Mouse (Mus musculus) cerebellum, postnatal 25 days (tissue): ENCODE data around the gene Esrra.

Source experiments
- DNase-seq, 2 experiments: peaks; one replicate each; pipeline ENCODE4 v3.0.0; 2021; ENCODE audit warnings: mixed read lengths in 2 of 2

The Esrra gene

DNA sequence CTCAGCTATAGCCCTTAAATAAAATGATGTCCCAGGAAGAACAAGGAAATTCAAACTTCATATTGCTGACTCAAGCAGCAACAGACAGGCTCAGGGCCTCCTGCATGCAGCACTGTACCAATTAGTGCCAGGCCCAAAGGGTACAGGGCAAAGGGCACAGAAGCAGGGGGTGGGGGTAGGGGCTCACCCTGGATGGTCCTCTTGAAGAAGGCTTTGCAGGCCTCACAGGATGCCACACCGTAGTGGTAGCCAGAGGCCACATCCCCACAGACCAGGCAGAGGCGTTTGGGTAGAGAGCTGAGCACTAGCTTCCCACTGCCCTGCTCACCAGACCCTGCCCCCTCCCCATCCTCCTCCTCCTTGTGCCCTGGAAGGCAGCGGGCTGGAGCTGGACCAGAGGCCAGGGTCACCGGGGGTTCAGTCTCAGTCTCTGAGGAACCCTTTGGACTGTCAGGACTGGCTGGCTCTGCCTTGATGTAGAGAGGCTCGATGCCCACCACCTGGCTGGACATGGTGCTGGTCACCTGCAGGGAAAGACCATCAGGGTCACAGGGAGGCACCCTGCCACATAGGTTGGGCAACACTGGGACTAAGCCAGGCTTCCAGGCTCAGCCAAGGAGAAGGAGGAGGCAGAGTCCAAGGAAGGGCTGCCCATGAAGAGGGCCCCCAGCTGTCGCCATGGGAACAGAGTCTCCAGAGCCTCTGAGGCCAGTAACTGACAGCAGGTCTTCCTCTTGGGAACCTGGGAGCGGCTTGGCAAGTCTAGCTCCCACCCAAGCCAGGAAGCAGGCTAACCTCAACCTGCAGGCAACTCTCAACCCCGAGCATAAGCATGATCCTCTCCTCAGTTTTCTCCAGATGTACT lies 1.5 kb downstream of the Esrra start:
- DNase-seq, result peak; percentile 48 to 64

DNA sequence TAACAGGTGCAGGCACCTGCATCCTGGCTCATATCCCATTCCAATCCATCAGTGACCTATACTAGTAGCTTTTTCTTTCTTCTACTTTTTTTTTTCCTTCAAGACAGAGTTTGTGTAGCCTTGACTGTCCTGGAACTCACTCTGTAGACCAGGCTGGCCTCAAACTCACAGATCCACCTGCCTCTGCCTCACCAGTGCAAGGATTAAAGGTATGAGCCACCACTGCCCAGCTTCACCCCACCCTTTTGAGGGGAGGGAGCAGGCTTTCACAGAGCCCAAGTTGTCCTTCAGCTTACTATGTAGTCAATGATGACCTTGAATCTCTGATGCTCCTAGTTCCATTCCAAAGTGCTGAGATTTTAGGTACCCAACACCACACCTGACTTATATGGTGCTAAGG lies 2.2 kb downstream of the Esrra start:
- DNase-seq, result no peak

DNA sequence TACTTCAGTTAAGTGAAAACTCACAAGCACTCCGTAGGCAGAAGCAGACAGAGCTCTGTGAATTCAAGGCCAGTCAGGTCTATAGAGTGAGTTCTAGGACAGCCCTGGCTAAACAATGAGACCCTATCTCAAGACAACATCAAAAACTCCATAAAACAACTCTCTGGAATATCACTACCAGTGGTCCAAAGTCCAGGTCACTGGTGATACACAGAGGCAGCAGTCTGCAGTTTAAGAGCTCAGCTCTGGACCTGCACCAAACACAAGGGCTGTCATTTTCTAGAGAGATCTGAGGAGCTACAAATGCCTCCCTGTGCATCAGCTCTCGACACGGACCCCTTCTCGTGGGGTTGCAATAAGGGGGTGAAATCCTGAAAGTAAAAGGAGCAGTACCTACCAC lies 3.3 kb downstream of the Esrra start:
- DNase-seq, result no peak

DNA sequence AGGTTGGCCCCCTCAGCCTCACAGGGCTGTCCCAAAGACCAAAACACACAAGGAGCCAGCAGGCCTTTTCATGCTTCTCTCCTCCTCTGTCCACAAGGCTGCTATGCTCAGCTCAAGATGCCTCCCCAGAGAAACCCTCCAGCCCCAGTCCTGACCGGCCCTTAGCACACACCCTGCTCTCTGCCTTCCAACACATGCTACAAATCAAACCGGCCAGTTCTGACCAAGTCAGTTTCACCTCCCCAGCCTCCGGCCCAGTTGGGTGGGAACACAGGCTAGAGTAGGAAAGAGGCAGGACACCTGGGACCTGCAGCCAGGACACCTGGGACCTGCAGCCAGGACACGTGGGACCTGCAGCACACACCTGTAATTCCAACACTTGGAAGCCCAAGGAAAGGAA lies 5.1 kb downstream of the Esrra start:
- no peak for DNase-seq

DNA sequence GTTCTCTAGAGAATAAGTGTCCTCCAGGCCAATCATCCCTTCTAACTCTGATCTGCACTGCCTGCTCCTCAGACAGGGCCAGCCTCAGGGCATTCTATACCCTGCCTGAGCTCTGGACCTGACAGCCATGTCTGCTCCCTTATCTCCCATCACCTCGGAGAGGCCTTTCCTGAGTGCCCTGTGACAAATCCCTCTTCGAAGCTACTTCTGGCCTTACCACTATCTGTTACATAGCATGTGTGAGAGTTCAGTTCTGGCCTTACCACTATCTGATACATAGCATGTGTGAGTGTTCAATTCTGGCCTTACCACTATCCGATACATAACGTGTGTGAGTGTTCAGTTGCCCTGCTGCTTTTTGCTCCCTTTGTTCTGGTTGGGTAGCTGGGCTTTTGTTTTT lies 6.3 kb downstream of the Esrra start:
- DNase-seq, result no peak

DNA sequence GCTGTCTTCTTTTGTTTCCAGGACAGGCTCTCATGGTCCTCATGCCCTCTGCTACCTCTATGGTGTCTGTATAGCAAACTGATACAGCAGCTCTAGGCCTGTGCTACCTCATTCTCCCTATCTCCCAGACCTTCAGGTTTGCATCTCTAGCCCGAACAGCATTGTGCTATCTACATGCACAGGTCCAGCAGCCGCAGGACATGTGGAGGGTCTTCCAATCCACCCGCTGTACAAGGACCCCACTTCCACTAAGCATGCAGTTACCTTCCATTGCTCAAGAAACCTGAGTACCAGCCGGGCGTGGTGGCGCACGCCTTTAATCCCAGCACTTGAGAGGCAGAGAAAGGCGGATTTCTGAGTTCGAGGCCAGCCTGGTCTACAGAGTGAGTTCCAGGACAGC lies 7.1 kb downstream of the Esrra start:
- no peak for DNase-seq

DNA sequence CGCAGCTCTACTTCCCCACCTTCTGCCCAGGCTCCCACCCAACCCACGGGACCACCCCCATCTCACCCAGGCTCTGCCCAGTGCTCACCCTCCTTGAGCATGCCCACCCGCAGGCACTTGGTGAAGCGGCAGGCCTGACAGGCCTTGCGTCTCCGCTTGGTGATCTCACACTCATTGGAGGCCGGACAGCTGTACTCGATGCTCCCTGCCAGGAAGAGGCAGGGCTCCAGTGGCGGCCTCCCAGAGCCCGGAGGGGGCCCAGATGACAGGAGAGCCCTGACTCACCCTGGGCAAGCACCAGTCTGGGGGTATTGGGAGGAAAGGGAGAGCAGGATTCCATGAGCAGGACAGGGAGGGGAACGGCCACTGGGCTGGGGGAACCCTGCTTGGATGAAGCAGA lies 7.6 kb downstream of the Esrra start:
- DNase-seq, result no peak

DNA sequence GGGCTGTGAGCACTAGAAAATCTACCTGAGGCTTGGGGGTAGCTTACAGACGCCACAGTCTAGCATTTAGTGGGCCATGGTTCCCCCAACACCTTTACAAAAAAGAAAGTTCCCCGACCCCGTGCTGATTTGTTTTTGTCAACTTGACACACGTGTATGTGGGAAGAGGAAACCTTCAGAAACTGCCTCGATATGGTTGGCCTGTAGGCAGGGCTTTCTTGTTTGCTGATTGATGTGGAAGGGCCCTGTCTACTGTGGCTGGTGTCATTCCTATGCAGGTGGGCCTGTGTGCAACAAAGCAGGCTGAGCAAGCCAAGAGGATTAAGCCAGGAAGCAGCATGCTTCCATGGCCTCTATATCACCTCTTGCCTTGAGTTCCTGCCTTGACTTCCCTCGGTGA lies 8.6 kb downstream of the Esrra start:
- no peak for DNase-seq

DNA sequence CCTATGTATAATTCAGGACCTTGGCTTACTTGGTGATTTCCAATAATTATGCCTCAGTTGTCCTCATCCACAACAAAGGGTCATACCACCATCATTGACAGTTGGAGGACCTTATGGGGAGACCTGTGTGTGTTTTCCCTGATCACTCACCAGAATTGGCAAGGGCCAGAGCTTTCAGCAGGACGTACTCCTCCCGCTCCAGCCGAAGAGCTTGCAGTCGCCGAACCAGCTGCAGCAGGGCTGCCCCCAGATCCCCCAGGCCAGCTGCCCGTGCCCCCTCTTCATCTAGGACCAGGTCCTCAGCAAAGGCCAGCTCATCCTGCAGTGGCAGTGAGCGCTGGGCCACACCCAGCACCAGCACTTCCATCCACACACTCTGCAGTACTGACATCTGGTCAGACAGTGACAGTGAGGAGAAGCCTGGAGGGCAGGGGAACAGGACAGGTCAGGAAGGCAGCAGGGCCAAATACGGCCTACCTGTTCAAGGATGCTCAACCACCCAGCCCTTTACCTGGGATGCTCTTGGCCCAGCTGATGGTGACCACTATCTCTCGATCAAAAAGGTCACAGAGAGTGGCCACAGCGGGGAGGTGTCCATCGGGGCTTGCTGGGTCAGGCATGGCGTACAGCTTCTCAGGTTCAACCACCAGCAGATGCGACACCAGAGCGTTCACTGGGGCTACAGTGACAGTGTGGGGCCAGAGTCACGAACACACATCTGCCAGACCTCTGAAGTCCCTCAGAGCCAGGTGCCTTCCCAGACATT lies 9.2 kb downstream of the Esrra start:
- no peak for DNase-seq

DNA sequence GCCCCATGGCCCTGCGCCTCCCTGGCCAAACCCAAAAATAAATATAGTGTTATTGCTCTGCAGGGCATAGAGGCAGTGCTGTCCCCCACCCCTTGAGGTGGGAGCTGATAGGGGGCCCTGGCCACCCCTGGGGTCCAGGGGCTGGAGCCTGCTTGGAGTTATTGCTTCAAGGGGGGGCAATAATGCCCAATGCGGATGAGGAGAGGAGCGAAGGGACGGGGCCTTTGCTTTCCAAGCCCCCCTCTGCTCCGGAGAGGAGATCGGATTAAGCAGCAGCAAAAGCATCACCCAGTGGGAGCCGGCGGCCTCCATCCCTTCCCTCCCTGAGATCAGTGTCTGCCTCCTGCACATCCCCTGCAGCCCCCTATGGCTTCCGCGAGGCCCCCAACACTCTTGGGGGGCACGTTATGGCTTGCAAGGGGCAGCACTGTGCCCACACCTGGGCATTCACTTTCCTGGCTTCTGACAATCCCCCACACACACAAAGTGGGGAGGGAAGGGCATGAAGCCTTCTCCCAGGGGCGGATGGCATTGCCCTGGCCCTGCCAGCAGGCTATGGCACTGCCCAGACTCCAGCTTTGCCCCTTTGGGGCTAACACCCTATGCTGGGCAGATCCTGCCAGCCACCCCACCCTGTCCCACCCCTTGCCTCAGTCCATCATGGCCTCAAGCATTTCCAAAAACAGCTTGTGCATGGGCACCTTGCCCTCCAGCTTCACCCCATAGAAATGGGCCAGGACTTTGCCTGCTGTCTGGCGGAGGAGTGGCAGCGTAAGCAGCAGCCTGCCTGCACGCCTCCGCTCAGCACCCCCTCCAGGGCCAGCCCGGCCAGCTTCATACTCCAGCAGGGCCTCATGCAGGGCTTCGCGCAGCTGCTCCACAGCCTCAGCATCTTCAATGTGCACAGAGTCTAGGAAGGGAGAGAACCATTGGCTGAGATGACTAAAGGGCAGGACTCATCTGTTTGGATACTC lies 10.2 kb downstream of the Esrra start:
- DNase-seq, result peak; percentile 25 to 37

DNA sequence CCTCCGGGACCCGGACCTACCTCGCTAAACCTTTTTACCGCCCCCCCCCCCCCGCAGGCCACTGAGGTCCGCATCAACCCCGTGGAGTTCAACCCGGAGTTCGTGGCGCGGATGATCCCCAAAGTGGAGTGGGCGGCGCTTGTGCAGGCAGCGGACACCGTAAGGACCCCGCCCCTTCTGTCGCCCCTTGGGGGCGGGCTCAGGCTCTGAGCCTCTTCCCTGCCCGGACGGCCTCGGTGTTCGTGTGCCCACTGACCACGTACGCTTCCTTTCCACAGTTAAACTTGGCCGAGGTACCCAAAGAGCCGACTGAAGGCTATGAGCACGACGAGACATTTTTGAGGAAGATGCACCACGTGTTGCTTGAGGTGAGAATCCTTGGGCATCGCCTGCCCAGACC lies 11.3 kb downstream of the Esrra start:
- DNase-seq, result peak in 1 of 2 experiments; percentile 64

DNA sequence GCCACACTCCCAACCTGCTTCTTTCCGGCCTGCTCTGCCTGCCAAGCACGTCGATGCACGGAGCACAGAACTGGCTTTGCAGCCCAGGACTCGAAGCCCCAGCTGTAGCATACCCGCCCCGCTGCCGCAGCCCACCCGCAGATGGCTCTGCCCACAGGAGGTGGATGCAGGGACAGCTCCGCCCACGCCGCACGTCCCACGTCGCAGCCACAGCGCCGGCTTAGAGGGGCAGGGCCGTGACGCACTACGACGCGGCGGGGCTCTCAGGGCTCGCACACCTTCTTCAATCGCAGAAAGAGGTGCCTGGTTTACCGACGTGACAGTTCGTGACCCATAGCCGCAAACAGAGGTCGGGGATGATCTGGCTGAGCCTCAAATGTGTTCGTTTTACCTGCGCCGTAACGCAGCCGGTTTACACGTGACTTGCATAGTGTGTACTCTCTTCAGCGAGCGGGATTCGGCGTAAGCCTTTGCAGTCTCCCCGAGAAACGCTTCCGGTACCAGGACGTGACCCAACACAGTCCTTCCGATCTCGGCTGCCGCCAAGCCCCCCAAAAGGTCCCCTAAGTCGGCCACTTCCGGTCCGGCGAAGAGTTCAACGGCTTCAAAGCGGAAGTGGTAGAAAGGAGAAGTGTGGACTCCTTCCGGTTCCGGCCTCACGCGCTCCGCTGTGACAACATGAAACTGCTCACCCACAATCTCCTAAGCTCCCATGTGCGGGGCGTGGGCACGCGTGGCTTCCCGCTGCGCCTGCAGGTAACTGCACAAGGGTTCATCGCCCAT lies 11.9 kb downstream of the Esrra start, which contains the start of the genes Trmt112 and Prdx5:
Gene Trmt112 (plus strand): TSS at position 192 of the 783 bp plus-strand sequence.
Gene Prdx5 (minus strand): TSS at position 600 of the 783 bp plus-strand sequence.
- peak; percentile 91 to 95 for DNase-seq

DNA sequence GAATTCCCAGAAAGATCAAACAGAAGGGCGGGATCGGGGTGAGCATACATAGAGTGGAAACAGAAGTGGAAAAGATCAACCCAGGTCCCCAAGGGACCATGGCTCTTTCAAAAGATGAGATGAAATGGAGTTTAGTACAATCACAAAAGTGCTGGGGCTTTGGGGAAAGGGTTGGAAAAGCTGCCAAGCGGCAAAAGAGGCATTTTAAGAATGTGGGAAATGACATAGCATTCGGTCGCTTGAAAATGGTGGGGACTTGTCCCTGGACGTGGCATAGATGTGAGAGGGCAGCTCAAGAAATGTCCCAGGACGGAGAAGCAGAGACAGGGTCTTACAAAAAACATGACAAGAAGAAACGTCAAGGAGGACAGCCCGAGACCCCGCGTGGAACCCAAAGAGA lies 12.6 kb downstream of the Esrra start:
- DNase-seq, result no peak

DNA sequence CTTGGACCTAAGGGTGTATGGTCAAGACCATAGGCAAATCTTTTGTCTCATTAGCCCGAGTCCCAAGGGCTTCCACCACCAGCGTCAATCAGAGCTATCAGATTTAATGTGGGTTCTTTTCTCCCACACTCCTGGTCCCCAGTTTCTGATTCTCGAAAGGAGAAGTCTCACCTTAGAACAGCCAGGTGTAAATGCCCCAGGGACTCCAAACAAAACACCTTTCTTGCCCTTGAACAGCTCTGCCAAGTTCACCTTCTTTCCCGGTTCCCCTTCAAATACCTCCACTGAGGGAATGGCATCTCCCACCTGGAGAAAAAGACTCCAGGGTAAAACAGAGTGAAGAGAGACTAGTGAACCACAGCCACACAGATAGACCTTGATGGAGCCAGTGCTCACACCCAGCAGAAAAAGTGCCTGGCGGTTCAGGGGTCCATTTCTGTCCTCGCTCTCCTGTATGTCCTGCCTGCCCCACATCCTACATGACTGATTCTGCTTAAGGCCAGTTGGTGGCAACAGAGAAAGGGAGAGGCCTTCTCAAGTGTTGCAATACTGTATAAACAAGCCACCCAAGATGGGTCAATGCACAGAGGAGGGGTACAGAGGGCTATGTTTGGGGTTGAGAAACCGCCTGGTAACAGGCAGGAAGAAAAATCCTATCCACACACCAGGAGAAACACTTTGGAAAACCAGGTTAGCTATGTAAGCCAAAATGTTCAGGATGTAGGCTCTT lies 13.6 kb downstream of the Esrra start:
- peak; percentile 23 to 25 for DNase-seq

DNA sequence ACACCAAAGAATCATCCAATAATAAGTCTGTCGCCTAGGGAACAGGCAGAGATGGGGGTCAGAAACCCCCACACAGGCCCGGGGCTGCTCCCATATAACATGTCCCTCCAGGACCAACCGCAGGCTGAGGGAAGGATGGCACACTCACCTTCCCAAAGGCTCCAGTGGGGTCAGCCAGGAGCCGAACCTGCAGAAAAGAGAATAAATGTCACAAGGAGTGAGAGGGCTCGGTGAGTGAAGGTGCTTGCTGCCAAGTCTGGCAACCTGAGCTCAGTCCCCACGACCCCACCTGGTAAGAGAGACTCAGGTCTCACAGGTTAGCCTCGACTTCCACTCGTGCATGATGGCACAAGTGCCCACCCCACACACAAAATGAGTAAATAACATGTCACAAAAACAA lies 14.5 kb downstream of the Esrra start:
- peak in 1 of 2 experiments; percentile 15 for DNase-seq

DNA sequence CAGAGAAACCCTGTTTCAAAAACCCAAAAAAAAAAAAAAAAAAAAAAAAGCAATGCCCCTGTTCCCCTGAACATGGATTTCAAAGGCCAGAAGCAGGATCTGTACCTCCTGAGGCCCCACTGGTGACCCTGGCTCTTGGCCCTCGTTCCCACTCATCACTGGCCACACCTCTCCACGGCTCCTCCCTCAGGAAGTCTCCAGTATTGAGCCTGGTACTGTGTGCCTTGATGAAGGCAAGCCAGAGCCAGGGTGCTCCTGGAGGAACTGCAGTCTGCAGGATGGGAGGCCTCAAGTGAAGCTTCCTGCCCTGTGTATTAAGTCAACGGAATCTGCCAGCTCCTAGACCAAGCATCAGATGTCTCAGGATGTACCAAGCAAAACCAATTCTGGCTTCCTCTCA lies 15.4 kb downstream of the Esrra start:
- peak; percentile 15 to 27 for DNase-seq

DNA sequence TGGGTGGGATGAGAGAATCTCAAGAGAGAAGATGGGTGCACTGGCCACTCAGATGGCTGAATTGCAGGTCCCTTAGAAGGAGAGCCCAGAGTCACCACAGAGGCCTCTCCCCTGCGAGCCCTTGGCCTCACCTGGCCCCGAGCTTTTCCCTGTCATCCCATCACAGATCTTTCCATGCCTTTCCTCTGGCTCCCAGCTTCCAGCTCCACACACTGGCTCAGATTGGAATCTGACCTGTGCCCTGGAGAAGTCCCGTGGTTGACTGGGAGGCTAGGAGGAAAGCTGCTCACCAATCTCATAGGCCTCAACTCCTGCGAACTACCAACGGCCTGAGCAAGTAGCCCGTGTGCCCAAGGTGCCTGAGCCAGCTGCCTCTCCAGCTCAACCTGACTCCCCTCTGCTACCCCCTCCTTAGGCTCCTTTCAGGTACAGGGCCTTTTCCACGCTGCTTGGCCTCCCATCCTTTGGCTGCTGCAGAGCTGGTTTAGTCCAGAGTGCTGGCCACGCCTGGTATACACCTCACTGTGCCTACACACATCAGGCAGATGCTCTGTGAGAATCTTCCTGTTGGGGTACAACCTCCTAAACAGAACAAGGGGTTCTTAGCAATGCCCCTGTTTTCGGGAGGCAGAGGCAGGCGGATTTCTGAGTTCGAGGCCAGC lies 16.0 kb downstream of the Esrra start:
- no peak for DNase-seq

DNA sequence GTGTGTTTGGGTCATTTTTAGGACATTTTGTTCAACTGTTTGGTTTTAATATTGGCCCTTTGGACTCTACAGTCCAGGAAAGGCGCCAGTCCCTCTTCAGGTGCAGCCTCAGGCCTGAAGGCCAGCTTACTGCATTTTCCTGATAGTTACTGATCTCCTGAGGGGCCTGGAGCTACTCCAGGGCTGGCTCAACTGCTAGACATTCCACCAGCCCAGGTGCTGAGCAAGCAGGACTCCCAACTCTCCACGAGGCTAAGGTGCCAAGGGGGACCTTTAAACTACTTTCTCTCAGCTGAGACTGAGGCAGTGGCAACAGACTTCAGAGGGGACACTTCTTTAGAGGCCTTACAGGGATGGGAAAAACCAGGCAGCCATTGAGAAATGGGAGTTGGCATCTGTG lies 16.8 kb downstream of the Esrra start:
- no peak for DNase-seq

DNA sequence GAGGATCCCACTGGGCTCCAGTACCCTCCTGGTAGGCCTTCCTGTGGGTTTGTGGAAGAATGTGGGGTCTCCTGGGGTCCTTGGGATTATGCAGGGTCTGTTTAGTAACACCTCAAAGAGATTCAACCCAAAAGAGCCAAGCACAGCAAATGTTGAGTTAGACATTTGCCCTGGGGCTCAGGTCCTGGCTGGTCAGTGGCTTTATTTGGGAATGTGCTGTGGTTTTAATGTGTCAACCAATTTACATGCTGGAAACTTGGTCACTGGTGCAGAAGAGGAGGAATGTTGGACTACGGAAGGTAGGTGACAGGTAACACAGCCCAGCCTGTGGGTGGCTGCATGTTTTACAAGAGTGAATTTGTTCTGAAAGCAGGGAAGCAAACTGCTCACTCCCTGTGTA lies 18.6 kb downstream of the Esrra start:
- DNase-seq, result no peak

DNA sequence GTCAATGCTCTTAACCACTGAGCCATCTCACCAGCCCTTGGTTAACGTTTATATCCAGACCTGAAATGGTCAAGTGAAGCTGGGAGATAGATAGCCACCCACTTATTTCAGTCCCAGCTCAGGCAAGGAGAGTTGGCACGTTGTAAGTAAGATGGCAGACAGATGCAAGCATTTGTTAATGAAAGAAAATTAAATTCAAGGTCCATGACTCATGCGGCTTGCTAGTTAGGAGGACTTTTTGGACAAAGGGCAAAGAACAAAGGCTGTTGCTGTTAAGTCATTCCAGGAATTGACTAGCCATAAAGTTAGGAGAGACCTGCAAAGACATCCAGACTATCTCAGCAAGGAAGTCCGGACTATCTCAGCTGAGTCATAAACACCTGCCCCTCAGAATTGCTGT lies 22.0 kb downstream of the Esrra start:
- DNase-seq, result no peak
